Mouse (Mus musculus) intestine, embryonic 15.5 days (tissue): ENCODE measurements around the gene Nt5dc1. TPM values are rescaled to one million over a fixed set of nuclear protein-coding genes. Genes with fewer than 3 reads are reported as not detected.
"Not testable (repeated sequence)": the region's sequence is repeated elsewhere in the genome, so short reads cannot be mapped to it uniquely, and the experiment has no call there.

Experiments used
- ATAC-seq: fragments of 200-750 bp; cut with Nextera tagmentation; 2 replicates; pipeline ENCODE4 v1.8.0; 2017; ENCODE audit warnings: moderate TSS enrichment, moderate library complexity
- H3K27ac ChIP-seq: fragments of 300-500 bp; sonication (generic); 2 replicates; pipeline ENCODE4 v1.5.1; 2015; ENCODE audit warnings: mild to moderate bottlenecking, inconsistent platforms
- H3K27me3 ChIP-seq: fragments of 300-500 bp; sonication (generic); replicated peaks from 2 replicates; pipeline ENCODE4 v1.6.1; 2015; ENCODE audit warnings: inconsistent platforms
- H3K36me3 ChIP-seq: fragments of 300-500 bp; sonication (generic); 2 replicates; pipeline ENCODE4 v1.6.1; 2015; ENCODE audit warnings: inconsistent platforms
- H3K4me1 ChIP-seq: fragments of 300-500 bp; sonication (generic); replicated peaks from 2 replicates; pipeline ENCODE4 v1.6.1; 2015; ENCODE audit warnings: inconsistent platforms
- H3K4me2 ChIP-seq: fragments of 300-500 bp; sonication (generic); replicated peaks from 2 replicates; pipeline ENCODE4 v1.6.1; 2015; ENCODE audit warnings: mild to moderate bottlenecking, inconsistent platforms
- H3K4me3 ChIP-seq: fragments of 300-500 bp; sonication (generic); replicated peaks from 2 replicates; pipeline ENCODE4 v1.5.1; 2015; ENCODE audit warnings: inconsistent platforms
- H3K9ac ChIP-seq: fragments of 300-500 bp; sonication (generic); 2 replicates; pipeline ENCODE4 v1.6.1; 2015; ENCODE audit warnings: inconsistent platforms
- H3K9me3 ChIP-seq: fragments of 300-500 bp; sonication (generic); 2 replicates; pipeline ENCODE4 v1.6.1; 2016; ENCODE audit warnings: inconsistent platforms
- WGBS: fragments of 180-500 bp; shearing (Covaris S2); methylation state at CpG from one replicate; pipeline ENCODE4 v1.1.7; 2015; 5-methylcytosine and 5-hydroxymethylcytosine counted together
- polyA plus RNA-seq: library from polyadenylated mRNA; unstranded; fragments of >200 nt; fragmentation: Nextera tagmentation; extraction: Ambion mirVana; gene quantifications from 2 replicates; pipeline ENCODE4 v1.2.1, GENCODE M21; 2015

Nt5dc1 gene
- polyA plus RNA-seq, 1 experiment from 2014 or later, result 12.2 TPM

GRCm38 (mm10) chr10:34267312-34268070 lies 150.9 kb downstream of the Nt5dc1 start:
- Histone ChIP-seq H3K9me3 (no peaks in the 10 kb centered on the region), H3K4me2 (no peak overlapping the region), H3K36me3 (no peaks in the 10 kb centered on the region), H3K4me3 (no peak overlapping the region), H3K27me3 (no peaks in the 10 kb centered on the region), H3K27ac (no peak overlapping the region), H3K9ac (no peak overlapping the region), H3K4me1 (no peaks in the 10 kb centered on the region)
- WGBS, result 65% methylated on average over 5 of the region's 5 CpGs
- no peak for ATAC-seq

DNA sequence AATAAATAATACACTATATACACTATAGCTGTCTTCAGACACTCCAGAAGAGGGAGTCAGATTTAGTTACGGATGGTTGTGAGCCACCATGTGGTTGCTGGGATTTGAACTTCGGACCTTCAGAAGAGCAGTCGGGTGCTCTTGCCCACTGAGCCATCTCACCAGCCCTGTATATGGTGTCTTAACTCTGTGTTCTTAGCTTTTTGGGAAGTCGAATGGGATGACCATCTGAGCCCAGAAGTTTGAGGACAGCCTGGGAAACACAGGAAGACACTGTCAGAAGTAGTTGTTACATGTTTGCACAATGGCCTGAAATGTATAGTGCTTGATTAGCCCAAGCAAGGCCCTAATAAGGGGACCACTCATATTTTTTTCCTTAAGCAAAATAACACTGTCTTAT lies 153.2 kb downstream of the Nt5dc1 start:
- ATAC-seq, result no peak

GRCm38 (mm10) chr10:34252833-34253232 lies 165.5 kb downstream of the Nt5dc1 start:
- H3K36me3 ChIP-seq, H3K4me1 ChIP-seq, H3K4me3 ChIP-seq, H3K9ac ChIP-seq, H3K27me3 ChIP-seq, H3K9me3 ChIP-seq, H3K27ac ChIP-seq, H3K4me2 ChIP-seq, ATAC-seq: not testable (repeated sequence)
- 87% methylated on average over 9 of the region's 9 CpGs for WGBS

More for the DNA sequence above, 153.2 kb downstream of the Nt5dc1 start:
- Histone ChIP-seq H3K27me3 (no peaks in the 10 kb centered on the region), H3K36me3 (no peaks in the 10 kb centered on the region), H3K9ac (no peak overlapping the region), H3K9me3 (no peaks in the 10 kb centered on the region), H3K27ac (no peak overlapping the region), H3K4me2 (no peak overlapping the region), H3K4me3 (no peak overlapping the region), H3K4me1 (no peaks in the 10 kb centered on the region)
- 86% methylated on average over 4 of the region's 4 CpGs for WGBS

GRCm38 (mm10) chr10:34249594-34249993 lies 168.8 kb downstream of the Nt5dc1 start:
- H3K27ac ChIP-seq, result no peak overlapping the region
- H3K9ac ChIP-seq, result no peak overlapping the region
- 42% methylated on average over 2 of the region's 2 CpGs for WGBS
- no peaks in the 10 kb centered on the region for H3K9me3 ChIP-seq
- H3K4me3 ChIP-seq, result no peak overlapping the region
- H3K36me3 ChIP-seq, result no peaks in the 10 kb centered on the region
- no peak for ATAC-seq
- no peaks in the 10 kb centered on the region for H3K27me3 ChIP-seq
- no peaks in the 10 kb centered on the region for H3K4me1 ChIP-seq
- no peak overlapping the region for H3K4me2 ChIP-seq

GRCm38 (mm10) chr10:34247757-34248156 lies 170.6 kb downstream of the Nt5dc1 start:
- Histone ChIP-seq H3K36me3 (no peaks in the 10 kb centered on the region), H3K9me3 (no peaks in the 10 kb centered on the region), H3K4me1 (no peaks in the 10 kb centered on the region), H3K27me3 (no peaks in the 10 kb centered on the region), H3K4me3 (no peak overlapping the region), H3K9ac (no peak overlapping the region), H3K27ac (no peak overlapping the region), H3K4me2 (no peak overlapping the region)
- 29% methylated on average over 3 of the region's 3 CpGs for WGBS
- ATAC-seq, result no peak

DNA sequence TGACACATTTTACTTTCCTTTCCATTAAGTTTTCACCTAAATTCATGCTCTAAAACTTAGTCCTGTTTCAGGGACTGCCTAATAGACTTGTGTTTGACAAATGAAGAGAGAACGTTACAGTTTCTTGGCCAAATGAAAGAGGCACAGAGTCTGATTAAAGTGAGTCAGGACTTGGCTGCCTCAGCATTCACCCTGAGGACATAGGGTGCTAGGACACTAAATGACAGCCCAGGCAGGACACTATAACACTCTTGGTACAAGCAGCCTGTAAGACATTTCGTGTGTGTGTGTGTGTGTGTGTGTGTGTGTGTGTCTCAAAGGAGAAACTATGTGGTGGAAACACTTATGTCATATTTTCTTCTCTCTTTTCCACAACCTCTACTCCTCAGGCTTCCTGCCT lies 172.2 kb downstream of the Nt5dc1 start:
- H3K27ac ChIP-seq, result no peak overlapping the region
- WGBS, result 65% methylated on average over 2 of the region's 2 CpGs
- H3K36me3 ChIP-seq, result no peaks in the 10 kb centered on the region
- ATAC-seq, result no peak
- H3K9ac ChIP-seq, result no peak overlapping the region
- H3K9me3 ChIP-seq, result no peaks in the 10 kb centered on the region
- no peaks in the 10 kb centered on the region for H3K4me1 ChIP-seq
- no peak overlapping the region for H3K4me2 ChIP-seq
- no peak overlapping the region for H3K4me3 ChIP-seq
- no peaks in the 10 kb centered on the region for H3K27me3 ChIP-seq

DNA sequence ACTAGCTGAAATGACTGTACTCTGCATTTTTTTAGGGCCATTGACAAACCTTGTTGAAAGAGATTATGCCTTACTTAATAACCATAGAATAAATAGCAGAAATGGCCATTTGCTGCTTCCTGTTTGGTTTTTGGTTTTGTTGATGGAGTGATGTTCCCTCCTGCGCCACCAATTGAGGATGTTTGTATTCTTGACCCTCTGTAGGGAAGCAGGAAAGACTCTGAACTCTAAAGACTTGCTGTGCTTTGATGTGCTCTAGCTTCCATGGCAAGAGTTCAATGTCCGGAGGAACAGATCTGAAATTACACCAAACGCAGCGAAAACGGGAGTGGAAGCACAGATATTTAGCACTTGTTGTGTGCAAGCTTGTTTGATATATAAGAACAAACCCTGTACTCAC lies 173.6 kb downstream of the Nt5dc1 start:
- H3K36me3 ChIP-seq, result no peaks in the 10 kb centered on the region
- H3K27me3 ChIP-seq, result no peaks in the 10 kb centered on the region
- no peak overlapping the region for H3K4me3 ChIP-seq
- 72% methylated on average over 5 of the region's 5 CpGs for WGBS
- no peak overlapping the region for H3K27ac ChIP-seq
- H3K4me1 ChIP-seq, result no peaks in the 10 kb centered on the region
- H3K9me3 ChIP-seq, result no peaks in the 10 kb centered on the region
- H3K4me2 ChIP-seq, result no peak overlapping the region
- H3K9ac ChIP-seq, result no peak overlapping the region
- ATAC-seq, result no peak

GRCm38 (mm10) chr10:34238536-34238935 lies 179.8 kb downstream of the Nt5dc1 start:
- no peak for ATAC-seq
- 70% methylated on average over 4 of the region's 4 CpGs for WGBS
- Histone ChIP-seq H3K9me3 (no peaks in the 10 kb centered on the region), H3K36me3 (no peaks in the 10 kb centered on the region), H3K4me2 (no peak overlapping the region), H3K9ac (no peak overlapping the region), H3K4me3 (no peak overlapping the region), H3K27ac (no peak overlapping the region), H3K27me3 (no peaks in the 10 kb centered on the region), H3K4me1 (no peaks in the 10 kb centered on the region)

Other genes with a start within 250 kb of the Nt5dc1 start
- gene Dse, start 210.8 kb downstream of the Nt5dc1 start, polyA plus RNA-seq, result 15.8 and 18.3 TPM in 2 replicates
- gene Tspyl1, start 136.4 kb downstream of the Nt5dc1 start, polyA plus RNA-seq, result 62.2 and 67.2 TPM in 2 replicates
- gene Tspyl4, start 121.1 kb downstream of the Nt5dc1 start, polyA plus RNA-seq, result 14.2 and 18.8 TPM in 2 replicates
- 0.11 and 0.20 TPM in 2 replicates for gene Col10a1, start 28.6 kb downstream of the Nt5dc1 start, polyA plus RNA-seq
- 19.9 and 20.3 TPM in 2 replicates for gene Frk, start 64.8 kb upstream of the Nt5dc1 start, polyA plus RNA-seq